Mouse (Mus musculus): ENCODE measurements at regions not wholly inside any gene's neighbourhood (a gene's known extent, or its start where the extent isn't known, plus 50 kb on each side); places are given as distances from the start of the nearest gene placed in this dataset.
A peak's percentile ranks its signal among the peaks of the same experiment; 100 is the strongest.
"Not testable (repeated sequence)": the region's sequence is repeated elsewhere in the genome, so short reads cannot be mapped to it uniquely, and the experiment has no call there.

DNA sequence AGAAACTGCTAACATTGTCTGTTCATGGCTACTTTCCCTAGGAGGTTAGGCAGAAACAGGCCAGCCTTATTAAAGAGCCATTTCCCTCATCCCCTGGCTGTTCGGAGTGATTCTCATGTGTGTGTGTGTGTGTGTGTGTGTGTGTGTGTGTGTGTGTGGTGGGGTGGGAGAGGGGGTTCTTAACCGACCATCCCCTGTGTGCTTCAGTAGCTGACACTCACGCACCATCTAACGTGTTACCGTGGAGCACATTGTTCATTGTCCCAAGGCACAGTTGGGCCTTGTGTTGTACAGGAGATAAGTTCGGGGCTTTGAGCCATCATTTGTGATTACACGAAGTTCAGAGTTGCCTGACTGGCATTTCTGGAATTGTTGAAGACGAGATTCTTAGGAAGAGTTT is 97.8 kb upstream of the Arl4c start:
- H3K9ac ChIP-seq (ENCODE audit: low read length), result no peak overlapping the region
- H3K4me1 ChIP-seq (ENCODE audit: control insufficient read depth, insufficient read depth, low read length), result peaks cover 17% of the 10 kb centered on the region
- no peak overlapping the region for H3K4me3 ChIP-seq (ENCODE audit: low read depth, low read length)
- H3K36me3 ChIP-seq (ENCODE audit: control insufficient read depth, insufficient read depth, low read length), result no peaks in the 10 kb centered on the region
- WGBS, result 41% methylated on average over 8 of the region's 8 CpGs
- ATAC-seq (ENCODE audit: low FRiP score) (peak; percentile 52; the same call in 1 of the 2 replicates), DNase-seq (ENCODE audit: low spot score, missing footprints) (no peak)
- no peaks in the 10 kb centered on the region for H3K9me3 ChIP-seq (ENCODE audit: control insufficient read depth, low read length)
- no peak overlapping the region for H3K4me2 ChIP-seq
- no peaks in the 10 kb centered on the region; the same call in 1 of the 2 replicates for H3K27me3 ChIP-seq (ENCODE audit: control insufficient read depth, insufficient read depth, low read length)
- H3K27ac ChIP-seq (ENCODE audit: low read depth, low read length), result peak overlapping the region; percentile 38

DNA sequence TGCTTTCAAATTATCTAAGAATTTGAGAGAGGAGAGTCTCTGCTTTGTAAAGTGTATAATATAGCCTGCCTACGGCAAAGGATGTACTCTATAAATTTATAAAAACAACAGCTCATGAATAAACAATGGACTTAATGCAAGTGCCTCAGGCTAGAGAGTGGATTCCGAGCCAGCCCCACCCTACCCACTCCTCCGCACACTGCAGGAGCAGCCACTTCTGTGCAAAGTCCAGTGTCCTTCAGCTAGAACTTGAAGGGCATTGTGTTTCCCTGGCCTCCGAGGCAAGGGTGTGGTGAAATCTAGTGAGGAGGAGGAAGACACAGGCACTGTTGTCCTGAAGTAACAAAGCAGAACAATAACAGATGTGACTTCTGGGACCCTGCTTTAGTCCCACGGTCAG is 98.4 kb upstream of the Arl4c start:
- Histone ChIP-seq H3K4me1 (ENCODE audit: control insufficient read depth, insufficient read depth, low read length) (peaks cover 17% of the 10 kb centered on the region), H3K27ac (ENCODE audit: low read depth, low read length) (no peak overlapping the region), H3K9me3 (ENCODE audit: control insufficient read depth, low read length) (no peaks in the 10 kb centered on the region), H3K27me3 (ENCODE audit: control insufficient read depth, insufficient read depth, low read length) (no peaks in the 10 kb centered on the region), H3K4me2 (no peak overlapping the region), H3K36me3 (ENCODE audit: control insufficient read depth, insufficient read depth, low read length) (no peaks in the 10 kb centered on the region), H3K9ac (ENCODE audit: low read length) (no peak overlapping the region), H3K4me3 (ENCODE audit: low read depth, low read length) (no peak overlapping the region)
- no peak for DNase-seq (ENCODE audit: low spot score, missing footprints)
- WGBS, result 57% methylated on average over 5 of the region's 5 CpGs
- ATAC-seq (ENCODE audit: low FRiP score), result no peak

DNA sequence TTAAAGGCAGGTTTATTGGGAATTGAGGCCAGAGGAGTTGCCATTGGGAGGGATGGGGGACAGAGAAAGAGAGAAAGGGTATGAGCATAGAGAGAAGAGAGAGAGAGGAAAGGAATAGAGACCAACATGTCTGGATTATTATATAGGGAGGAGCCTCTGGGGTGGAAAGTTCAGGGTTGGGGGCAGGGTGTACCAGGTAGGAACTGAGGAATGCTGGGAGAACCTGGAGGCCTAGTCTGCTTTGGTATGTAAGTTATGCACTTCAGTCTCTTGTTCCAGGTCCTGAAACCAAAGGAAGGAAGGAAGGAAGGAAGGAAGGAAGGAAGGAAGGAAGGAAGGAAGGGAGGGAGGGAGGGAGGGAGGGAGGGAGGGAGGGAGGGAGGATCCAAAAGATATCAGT is 99.1 kb upstream of the Arl4c start:
- not testable (repeated sequence) for H3K27me3 ChIP-seq (ENCODE audit: control insufficient read depth, insufficient read depth, low read length); H3K36me3 ChIP-seq (ENCODE audit: control insufficient read depth, insufficient read depth, low read length); H3K4me2 ChIP-seq; H3K9ac ChIP-seq (ENCODE audit: low read length); ATAC-seq (ENCODE audit: low FRiP score); H3K27ac ChIP-seq (ENCODE audit: low read depth, low read length); H3K4me3 ChIP-seq (ENCODE audit: low read depth, low read length); H3K9me3 ChIP-seq (ENCODE audit: control insufficient read depth, low read length); DNase-seq (ENCODE audit: low spot score, missing footprints)
- H3K4me1 ChIP-seq (ENCODE audit: control insufficient read depth, insufficient read depth, low read length), result peaks cover 17% of the 10 kb centered on the region

DNA sequence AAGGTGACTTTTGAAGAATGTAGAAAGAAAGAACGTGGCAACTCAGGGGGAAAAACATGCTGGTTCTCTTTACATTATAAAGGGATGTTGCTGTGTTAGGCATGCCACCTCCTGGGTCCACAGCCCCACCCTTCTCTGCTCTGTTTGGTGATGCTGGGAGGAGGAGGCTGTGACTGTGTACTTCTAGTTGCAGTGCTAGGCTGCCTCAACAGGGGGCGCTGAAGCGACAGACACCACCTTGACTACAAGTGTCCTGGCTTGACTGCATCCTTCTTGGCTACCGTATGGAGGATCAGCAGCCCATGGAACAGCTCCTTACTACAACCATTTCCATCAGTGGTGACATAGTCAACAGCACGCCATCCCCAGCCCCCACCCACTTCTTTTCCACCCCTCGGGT is 104.9 kb upstream of the Arl4c start:
- DNase-seq (ENCODE audit: low spot score, missing footprints), result no peak
- H3K27me3 ChIP-seq (ENCODE audit: control insufficient read depth, insufficient read depth, low read length), result no peaks in the 10 kb centered on the region
- no peaks in the 10 kb centered on the region for H3K9me3 ChIP-seq (ENCODE audit: control insufficient read depth, low read length)
- no peaks in the 10 kb centered on the region; the same call in 1 of the 2 replicates for H3K4me1 ChIP-seq (ENCODE audit: control insufficient read depth, insufficient read depth, low read length)
- no peak overlapping the region for H3K9ac ChIP-seq (ENCODE audit: low read length)
- ATAC-seq (ENCODE audit: low FRiP score), result no peak
- WGBS, result 48% methylated on average over 6 of the region's 6 CpGs
- no peaks in the 10 kb centered on the region for H3K36me3 ChIP-seq (ENCODE audit: control insufficient read depth, insufficient read depth, low read length)
- no peak overlapping the region for H3K4me2 ChIP-seq
- no peak overlapping the region for H3K4me3 ChIP-seq (ENCODE audit: low read depth, low read length)
- no peak overlapping the region for H3K27ac ChIP-seq (ENCODE audit: low read depth, low read length)

DNA sequence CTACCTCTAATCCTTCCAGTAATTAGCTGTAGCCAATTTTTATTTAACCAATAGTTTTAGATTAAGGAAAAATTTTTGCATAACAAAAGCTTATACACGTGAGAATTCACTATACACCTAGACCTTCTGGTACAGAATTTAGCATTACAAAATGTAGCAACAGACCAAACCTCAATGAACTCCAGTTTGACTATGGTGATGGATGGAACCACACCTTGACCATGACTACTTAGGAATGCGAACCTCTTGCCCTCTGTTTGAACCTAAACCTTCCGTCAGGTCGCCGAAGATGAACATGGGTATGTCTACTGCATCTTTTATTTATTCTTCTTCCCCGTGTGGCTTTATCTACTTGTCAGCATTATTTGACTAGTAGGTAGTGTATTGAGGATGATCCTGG is 105.9 kb upstream of the Arl4c start:
- no peak for DNase-seq (ENCODE audit: low spot score, missing footprints)
- Histone ChIP-seq H3K4me3 (ENCODE audit: low read depth, low read length) (no peak overlapping the region), H3K36me3 (ENCODE audit: control insufficient read depth, insufficient read depth, low read length) (no peaks in the 10 kb centered on the region), H3K27ac (ENCODE audit: low read depth, low read length) (no peak overlapping the region), H3K4me2 (no peak overlapping the region), H3K9ac (ENCODE audit: low read length) (no peak overlapping the region), H3K27me3 (ENCODE audit: control insufficient read depth, insufficient read depth, low read length) (no peaks in the 10 kb centered on the region), H3K4me1 (ENCODE audit: control insufficient read depth, insufficient read depth, low read length) (peaks cover 2% of the 10 kb centered on the region), H3K9me3 (ENCODE audit: control insufficient read depth, low read length) (no peaks in the 10 kb centered on the region)
- WGBS, result 94% methylated on average over 6 of the region's 6 CpGs
- no peak for ATAC-seq (ENCODE audit: low FRiP score)

DNA sequence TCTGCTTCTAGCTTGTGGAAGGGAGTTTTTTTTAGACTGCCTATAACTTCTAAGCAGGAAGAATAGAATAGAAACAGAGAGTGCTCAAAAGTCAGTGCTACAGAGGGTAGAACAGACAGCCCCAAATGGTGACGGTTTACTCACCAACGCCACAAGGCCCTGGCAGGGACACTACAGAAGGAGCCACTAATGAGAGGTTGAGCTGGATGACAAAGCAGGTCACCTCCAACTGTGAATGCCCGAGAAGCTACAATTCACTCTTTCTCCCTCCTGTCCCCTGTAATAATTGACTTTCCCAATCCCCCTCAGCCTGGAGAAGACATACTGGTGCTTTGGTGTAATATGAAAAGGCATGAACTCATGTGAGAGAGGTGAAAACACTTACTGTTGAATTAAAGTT is 106.5 kb upstream of the Arl4c start:
- Histone ChIP-seq H3K4me2 (no peak overlapping the region), H3K27me3 (ENCODE audit: control insufficient read depth, insufficient read depth, low read length) (no peaks in the 10 kb centered on the region), H3K4me3 (ENCODE audit: low read depth, low read length) (no peak overlapping the region), H3K27ac (ENCODE audit: low read depth, low read length) (no peak overlapping the region), H3K9ac (ENCODE audit: low read length) (no peak overlapping the region), H3K4me1 (ENCODE audit: control insufficient read depth, insufficient read depth, low read length) (peaks cover 8% of the 10 kb centered on the region), H3K36me3 (ENCODE audit: control insufficient read depth, insufficient read depth, low read length) (no peaks in the 10 kb centered on the region), H3K9me3 (ENCODE audit: control insufficient read depth, low read length) (no peaks in the 10 kb centered on the region)
- ATAC-seq (ENCODE audit: low FRiP score) (no peak), DNase-seq (ENCODE audit: low spot score, missing footprints) (no peak)
- WGBS, result 59% methylated on average over 3 of the region's 3 CpGs

DNA sequence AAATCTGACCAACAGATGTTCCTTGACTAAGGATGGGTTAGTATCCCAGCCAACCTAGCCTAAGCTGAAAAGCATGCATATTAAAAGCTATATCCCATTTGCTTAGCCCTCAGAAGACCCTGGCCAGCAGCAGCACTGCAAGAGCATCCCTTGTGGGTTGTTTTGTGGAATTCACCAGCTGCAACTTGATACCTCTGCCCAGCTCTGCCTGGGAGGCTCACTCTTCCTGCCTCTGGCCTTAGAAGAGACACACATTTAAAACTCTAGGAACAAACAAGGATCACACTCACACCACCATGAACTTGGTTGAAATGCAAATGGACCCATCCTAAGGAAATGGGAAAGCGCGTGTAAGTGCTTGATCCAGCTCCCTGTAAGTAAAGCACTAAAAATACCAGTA is 107.7 kb upstream of the Arl4c start:
- 60% methylated on average over 2 of the region's 2 CpGs for WGBS
- ATAC-seq (ENCODE audit: low FRiP score), result no peak
- Histone ChIP-seq H3K9me3 (ENCODE audit: control insufficient read depth, low read length) (no peaks in the 10 kb centered on the region), H3K9ac (ENCODE audit: low read length) (no peak overlapping the region), H3K27ac (ENCODE audit: low read depth, low read length) (no peak overlapping the region), H3K27me3 (ENCODE audit: control insufficient read depth, insufficient read depth, low read length) (no peaks in the 10 kb centered on the region), H3K4me1 (ENCODE audit: control insufficient read depth, insufficient read depth, low read length) (peaks cover 11% of the 10 kb centered on the region), H3K4me2 (no peak overlapping the region), H3K36me3 (ENCODE audit: control insufficient read depth, insufficient read depth, low read length) (no peaks in the 10 kb centered on the region), H3K4me3 (ENCODE audit: low read depth, low read length) (no peak overlapping the region)
- no peak for DNase-seq (ENCODE audit: low spot score, missing footprints)

DNA sequence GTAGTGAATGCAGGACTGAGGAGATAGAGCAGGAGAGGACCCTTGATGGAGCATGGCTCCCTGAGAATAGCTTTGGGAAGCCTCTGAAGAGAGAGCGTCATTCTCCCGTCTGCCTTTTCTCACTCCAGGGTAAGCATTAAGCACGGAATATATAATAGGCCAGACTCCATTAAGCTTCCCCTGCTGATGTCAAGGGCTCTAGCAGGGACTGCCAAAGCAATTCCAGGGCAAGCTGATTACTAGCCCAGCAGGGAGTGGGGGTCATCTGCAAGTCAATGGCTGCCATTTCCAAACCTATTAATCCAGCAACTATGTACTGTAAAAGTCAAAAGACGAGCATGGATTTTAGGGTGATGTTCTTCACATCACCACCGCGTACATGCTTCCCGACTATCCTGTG is 111.2 kb upstream of the Arl4c start:
- Histone ChIP-seq H3K4me3 (ENCODE audit: low read depth, low read length) (no peak overlapping the region), H3K4me1 (ENCODE audit: control insufficient read depth, insufficient read depth, low read length) (peaks cover 11% of the 10 kb centered on the region), H3K9ac (ENCODE audit: low read length) (no peak overlapping the region), H3K27ac (ENCODE audit: low read depth, low read length) (0 out of 2 replicates have a peak overlapping the region, but pooled peaks have one; percentile 10), H3K4me2 (no peak overlapping the region), H3K9me3 (ENCODE audit: control insufficient read depth, low read length) (no peaks in the 10 kb centered on the region), H3K27me3 (ENCODE audit: control insufficient read depth, insufficient read depth, low read length) (no peaks in the 10 kb centered on the region), H3K36me3 (ENCODE audit: control insufficient read depth, insufficient read depth, low read length) (no peaks in the 10 kb centered on the region)
- WGBS, result 37% methylated on average over 7 of the region's 7 CpGs
- DNase-seq (ENCODE audit: low spot score, missing footprints) (no peak), ATAC-seq (ENCODE audit: low FRiP score) (peak; percentile 57; the same call in 1 of the 2 replicates)

DNA sequence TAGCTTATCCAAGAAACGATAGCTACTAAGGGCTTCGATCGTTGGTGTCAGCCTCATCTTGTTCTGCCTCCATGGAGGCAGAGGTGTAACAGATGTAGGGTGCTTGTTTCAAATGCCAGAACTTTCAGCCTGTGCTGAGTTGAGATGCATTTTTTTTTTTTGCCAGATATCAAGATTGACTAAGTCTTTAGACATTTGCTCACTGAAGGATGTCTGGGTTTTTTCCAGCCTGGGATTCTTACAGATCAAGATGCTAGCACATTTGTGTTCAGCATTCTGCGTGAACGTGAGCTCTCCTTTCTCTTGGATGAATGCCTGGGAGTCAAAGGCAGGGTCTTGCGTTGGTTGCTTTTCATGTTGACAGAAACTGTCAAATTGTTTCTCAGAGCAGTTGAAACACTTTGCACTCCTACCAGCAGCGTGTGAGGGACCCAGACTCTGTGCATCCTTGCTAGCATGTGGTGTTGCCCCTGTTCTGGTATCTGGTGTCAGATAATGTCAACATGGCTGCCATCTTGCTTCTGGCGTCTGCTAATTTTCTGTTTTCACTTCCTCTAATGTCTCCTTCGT is 114.4 kb upstream of the Arl4c start:
- Histone ChIP-seq H3K4me2 (no peak overlapping the region), H3K36me3 (ENCODE audit: control insufficient read depth, insufficient read depth, low read length) (no peaks in the 10 kb centered on the region), H3K4me1 (ENCODE audit: control insufficient read depth, insufficient read depth, low read length) (peaks cover 11% of the 10 kb centered on the region), H3K27ac (ENCODE audit: low read depth, low read length) (no peak overlapping the region), H3K4me3 (ENCODE audit: low read depth, low read length) (no peak overlapping the region), H3K9ac (ENCODE audit: low read length) (no peak overlapping the region), H3K27me3 (ENCODE audit: control insufficient read depth, insufficient read depth, low read length) (no peaks in the 10 kb centered on the region), H3K9me3 (ENCODE audit: control insufficient read depth, low read length) (no peaks in the 10 kb centered on the region)
- ATAC-seq (ENCODE audit: low FRiP score), result no peak
- 95% methylated on average over 9 of the region's 9 CpGs for WGBS
- no peak for DNase-seq (ENCODE audit: low spot score, missing footprints)

DNA sequence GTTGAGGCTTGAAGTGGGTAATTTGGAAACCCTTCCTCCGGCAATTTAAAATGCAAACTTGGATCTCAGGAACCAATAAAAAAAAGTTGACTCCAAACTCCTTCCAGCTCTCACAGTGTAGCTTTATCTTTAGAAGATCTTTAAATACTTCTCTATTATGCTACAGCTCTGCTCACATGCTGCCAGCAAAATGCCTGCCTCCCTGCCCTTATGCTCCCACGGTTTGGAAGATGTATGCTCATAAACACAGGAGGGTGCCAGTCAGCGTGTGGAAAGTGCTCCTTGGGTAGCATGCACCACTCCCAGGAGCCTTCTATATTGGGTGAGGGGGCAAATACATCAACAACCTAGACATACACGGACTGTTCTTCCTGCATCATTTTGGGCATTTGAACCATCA is 123.2 kb upstream of the Arl4c start:
- no peak overlapping the region for H3K27ac ChIP-seq (ENCODE audit: low read depth, low read length)
- no peak for ATAC-seq (ENCODE audit: low FRiP score)
- 87% methylated on average over 4 of the region's 4 CpGs for WGBS

More for the DNA sequence above, 123.2 kb upstream of the Arl4c start:
- Histone ChIP-seq H3K4me3 (ENCODE audit: low read depth, low read length) (no peak overlapping the region), H3K9ac (ENCODE audit: low read length) (no peak overlapping the region), H3K27me3 (ENCODE audit: control insufficient read depth, insufficient read depth, low read length) (no peaks in the 10 kb centered on the region), H3K4me1 (ENCODE audit: control insufficient read depth, insufficient read depth, low read length) (no peaks in the 10 kb centered on the region), H3K9me3 (ENCODE audit: control insufficient read depth, low read length) (no peaks in the 10 kb centered on the region), H3K36me3 (ENCODE audit: control insufficient read depth, insufficient read depth, low read length) (no peaks in the 10 kb centered on the region), H3K4me2 (no peak overlapping the region)
- DNase-seq (ENCODE audit: low spot score, missing footprints), result no peak
